Mouse (Mus musculus) neural tube, embryonic 10.5 days (tissue): ENCODE results near the gene Tmprss9.

ENCODE experiments used
- DNase-seq: peaks from one replicate; pipeline ENCODE4 v3.0.0-alpha.2; 2017; ENCODE audit warnings: low spot score; ENCODE audit errors: extremely low spot score

The Tmprss9 gene

DNA sequence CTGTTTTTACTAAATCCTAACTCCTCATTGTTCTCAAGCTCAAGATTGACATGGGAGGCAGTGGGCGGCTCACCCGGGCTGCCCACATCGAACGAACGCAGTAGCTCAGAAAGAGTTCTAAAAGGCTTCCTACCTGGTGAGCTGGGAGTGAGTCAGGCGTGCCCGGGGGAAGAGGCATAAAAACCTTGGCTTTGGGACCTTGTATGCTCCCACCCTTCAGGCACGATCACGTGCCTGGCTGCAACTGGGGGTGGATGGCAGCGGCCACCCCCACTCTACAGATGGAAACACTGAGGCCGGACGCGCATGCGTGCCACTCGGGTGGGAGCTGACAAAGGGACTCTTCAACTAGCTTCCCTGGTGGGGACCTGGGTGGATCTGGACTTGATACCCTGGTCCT is 29.3 kb upstream of the Tmprss9 start:
- no peak for DNase-seq

DNA sequence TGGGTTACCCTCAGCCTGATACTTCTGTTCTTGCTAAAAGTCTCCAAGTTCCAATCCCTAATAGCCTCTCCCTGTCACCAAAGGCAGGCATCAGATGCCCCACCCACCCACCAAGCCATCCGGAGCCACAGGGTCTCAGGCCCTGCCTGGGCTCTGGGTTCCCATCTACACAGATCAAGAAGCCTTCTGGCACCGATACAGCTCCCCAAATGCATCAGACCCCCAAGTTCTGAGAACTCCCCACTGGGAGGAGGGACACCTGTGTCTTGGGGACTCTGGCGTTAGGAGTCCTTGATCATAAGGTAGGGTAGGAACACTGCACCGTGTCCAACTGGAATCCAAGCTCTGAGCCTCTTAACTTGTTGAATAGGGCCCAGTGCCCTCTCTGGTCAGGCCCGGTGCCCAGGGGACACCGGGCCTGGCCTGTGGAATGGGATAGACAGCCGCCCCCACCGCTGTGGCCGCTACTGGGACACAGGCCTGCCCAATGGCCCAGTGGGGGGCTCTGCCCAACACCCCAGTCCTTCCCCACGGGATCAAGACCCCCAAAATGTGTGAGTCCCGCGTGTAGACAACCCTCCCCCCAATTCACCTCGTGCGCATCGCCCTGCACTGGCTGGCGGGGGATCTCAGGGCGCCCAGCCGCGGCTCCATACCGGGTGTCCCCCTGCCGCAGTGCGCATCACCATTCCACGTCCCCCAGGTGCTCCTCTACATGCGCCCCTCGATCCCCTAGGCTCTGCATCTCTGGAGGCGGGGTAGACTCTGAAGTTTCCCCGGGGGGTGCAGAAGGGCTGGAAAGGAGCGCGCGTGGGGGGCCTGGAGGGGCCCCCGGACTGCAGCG is 28.3 kb upstream of the Tmprss9 start:
- DNase-seq, result no peak

- no peak for DNase-seq
Observed at GRCm38 (mm10) chr10:80843931-80844547, 27.6 kb upstream of the Tmprss9 start, which contains the start of gene Lingo3. Lingo3 (minus strand) TSS chr10:80844039.

DNA sequence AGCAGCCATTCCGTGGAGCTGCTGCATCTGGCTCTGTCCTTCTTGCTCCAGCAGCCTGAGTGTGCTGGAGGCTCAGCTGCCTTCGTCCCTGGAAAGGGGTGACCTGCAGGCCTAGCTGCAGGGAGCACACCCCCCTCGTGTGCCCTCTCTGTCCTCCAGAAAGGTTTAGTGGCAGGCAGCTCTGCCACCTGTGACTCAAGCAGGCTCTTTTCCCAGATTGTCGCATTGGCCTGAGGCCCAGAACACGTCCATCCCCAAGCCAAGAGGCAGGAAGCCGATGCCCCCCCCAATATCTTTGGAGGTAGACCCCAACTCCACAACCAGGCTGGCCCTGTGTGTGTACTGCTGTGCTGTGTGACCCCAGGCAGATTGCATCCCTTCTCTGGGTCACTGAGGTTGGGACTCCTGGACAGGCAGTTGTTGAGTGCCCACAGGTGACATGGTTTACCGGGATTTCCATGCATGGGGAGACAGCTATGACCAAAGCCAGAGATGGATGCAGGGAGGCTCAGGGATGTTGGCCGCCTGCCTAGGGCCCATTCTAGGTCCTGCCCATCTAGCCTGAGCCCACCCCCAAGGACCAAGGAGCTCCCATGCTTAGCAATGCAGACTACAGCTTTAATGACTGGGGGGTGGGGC is 26.5 kb upstream of the Tmprss9 start:
- DNase-seq, result no peak

DNA sequence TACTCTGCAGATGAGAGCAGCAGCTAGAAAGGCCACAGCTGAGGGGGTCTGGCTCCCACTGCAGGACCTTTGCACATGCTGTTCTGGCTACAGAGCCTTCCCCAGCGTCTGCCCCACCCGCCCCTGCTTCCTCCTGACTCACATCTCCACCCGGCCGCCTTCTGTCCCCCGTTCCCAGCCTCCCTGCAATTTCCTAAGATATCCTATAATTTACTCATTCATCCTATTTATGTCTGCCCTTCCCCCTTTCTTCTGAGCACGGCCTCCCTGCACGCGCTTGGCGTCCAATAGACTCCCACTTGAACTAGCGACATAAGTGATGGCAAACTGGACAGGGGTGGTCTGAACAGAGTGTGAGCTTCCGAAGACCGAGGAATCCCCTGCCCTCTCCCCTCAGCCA is 25.9 kb upstream of the Tmprss9 start:
- DNase-seq, result no peak

GRCm38 (mm10) chr10:80848571-80848970 is 23.1 kb upstream of the Tmprss9 start:
- no peak for DNase-seq

DNA sequence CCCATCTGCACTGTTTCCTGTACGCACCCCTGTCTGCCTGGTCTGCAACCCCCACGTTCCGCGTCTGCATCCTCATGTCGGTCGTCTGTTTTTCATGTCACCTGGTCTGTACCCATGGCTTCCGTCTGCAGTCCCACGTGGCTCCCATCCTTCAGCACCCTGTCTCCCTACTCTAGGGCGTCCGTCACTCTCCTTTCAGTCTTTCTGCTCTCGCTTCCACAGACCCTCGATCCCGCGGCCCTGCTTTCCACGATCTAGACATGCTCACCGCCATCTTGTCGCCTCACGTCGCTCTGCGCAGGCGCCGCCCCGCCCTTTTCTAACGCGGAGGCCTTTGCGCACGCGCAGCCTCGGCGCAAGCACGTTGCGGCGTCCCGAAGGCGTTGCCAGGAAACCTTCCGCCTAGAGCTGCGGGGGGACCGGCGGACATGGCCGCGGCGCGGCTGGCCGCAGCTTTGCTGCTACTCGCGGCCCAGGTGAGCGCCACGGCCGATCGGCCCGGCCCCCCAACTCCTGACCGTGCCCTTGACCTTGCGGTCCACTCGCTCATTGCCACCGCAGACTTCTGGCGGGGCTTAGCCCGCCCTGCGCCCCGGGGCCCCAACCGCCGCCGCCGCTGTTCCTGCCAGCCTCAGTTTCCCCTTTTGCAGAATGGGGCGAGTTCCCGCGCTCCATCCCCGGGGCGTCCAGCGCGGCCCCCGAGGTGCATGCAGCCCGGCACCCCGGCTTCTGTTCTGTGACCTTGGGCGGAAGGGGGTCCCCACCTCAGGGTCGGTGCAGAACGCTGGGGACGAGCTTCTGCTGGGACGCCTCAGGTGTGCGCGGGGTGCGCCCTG is 16.5 kb upstream of the Tmprss9 start, which contains the start of the genes Lsm7 and Sppl2b:
Gene Lsm7, minus strand, starts transcription at position 297 of the 836 bp plus-strand sequence.
Gene Sppl2b, plus strand, starts transcription at position 363 of the 836 bp plus-strand sequence.
- peak; percentile 98 for DNase-seq

DNA sequence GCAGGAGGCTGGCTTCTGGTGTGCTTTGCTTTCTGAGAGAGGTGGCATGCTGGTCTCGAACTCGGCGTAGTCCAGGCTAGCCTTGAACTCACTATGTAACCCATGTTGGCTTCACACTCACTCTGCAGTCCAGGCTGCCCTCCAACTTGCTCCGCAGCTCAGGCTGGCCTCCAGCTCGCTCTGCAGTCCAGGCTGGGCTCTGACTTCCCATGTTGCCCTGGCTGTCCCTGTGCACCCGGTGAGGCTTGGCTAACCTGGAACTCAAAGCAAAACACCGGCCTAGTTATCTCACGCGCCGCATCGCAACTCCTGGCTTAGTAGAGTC is 15.9 kb upstream of the Tmprss9 start:
- no peak for DNase-seq

- no peak for DNase-seq
Observed at GRCm38 (mm10) chr10:80856267-80856666, 15.4 kb upstream of the Tmprss9 start.

- no peak for DNase-seq
Observed at GRCm38 (mm10) chr10:80856908-80857307, 14.7 kb upstream of the Tmprss9 start.

DNA sequence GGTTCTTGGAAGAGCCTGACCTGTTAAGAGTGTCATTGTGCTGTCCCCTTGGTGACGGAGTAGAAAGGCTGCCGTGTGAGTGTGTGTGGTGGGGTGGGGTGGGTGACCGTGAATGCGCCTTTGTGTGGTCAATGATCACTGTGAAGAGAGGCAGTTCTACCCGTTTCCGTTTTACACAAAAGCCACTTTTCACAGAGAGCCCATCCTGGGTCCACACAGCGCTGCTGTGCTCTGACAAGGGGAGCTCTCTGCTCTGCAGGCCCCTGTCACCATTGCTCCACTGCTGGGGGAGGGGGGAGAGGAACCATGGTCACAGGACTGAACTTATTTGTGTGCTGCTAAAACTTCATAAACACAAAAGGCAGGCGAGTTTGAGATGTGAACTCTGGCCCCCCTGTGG is 14.3 kb upstream of the Tmprss9 start:
- no peak for DNase-seq

GRCm38 (mm10) chr10:80857848-80858247 is 13.8 kb upstream of the Tmprss9 start:
- no peak for DNase-seq

- no peak for DNase-seq
Observed at GRCm38 (mm10) chr10:80858350-80858935, 13.2 kb upstream of the Tmprss9 start.

DNA sequence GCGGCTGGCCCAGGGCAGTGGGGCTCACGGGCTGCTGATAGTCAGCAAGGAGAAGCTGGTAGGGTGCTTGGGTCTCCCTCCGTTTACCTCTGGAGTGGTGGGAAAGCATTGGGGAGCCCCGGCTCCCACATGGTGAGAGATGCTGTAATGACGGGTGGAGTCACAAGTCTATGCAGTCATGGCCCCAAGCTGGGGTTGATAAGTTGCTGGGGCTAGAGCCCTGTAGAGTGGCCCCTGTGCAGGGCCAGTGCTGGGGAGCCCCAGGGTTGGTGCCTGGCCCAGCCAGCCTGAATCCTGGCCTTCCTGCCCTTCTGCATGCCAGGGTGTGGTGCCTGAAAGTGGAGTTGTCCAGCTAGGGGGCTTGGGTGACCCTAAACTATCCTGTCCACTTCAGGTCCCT is 9.3 kb upstream of the Tmprss9 start:
- no peak for DNase-seq

GRCm38 (mm10) chr10:80864446-80864845 is 7.2 kb upstream of the Tmprss9 start:
- DNase-seq, result no peak

- DNase-seq, result no peak
Observed at GRCm38 (mm10) chr10:80870993-80871392, 655 bp upstream of the Tmprss9 start.

DNA sequence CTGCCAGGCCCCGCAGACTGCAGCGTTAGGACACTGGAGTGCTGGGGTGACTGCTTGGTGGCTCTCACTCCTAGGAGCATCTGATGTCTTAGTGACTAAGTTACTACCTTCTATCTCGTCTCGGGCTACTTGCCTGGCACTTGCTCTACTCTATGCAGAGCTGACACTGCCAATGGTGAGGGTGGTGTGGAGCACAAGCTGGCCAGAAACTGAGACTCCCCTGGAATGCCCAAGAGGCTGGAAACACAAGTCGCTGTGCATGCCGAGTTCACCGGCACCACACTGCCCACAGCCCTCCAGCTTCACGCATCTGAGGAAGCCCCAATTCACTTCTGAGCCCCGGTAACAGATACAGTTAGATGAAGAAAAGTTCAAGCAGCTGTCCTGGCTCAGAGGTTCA is 2.4 kb downstream of the Tmprss9 start:
- no peak for DNase-seq

DNA sequence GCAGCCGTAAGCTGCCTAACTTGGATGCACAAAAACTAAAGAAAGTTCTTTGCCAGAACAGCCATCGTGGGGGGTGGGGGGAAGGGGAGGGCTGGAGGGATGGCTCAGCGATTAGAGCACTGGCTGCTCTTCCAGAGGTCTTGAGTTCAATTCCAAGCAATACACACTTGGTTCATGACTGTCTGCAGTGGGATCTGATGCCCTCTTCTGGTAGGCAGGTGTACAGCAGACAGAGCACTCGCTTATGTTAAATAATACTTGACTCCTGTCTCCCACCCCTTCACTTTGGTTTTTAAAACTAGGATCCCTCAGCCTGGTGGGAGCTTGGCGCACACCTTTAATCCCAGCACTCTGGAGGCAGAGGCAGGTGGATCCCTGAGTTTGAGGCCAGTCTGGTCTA is 4.4 kb downstream of the Tmprss9 start:
- peak; percentile 67 for DNase-seq

GRCm38 (mm10) chr10:80876594-80876993 is 4.9 kb downstream of the Tmprss9 start:
- no peak for DNase-seq

GRCm38 (mm10) chr10:80880131-80880641 is 8.5 kb downstream of the Tmprss9 start:
- peak; percentile 62 for DNase-seq

DNA sequence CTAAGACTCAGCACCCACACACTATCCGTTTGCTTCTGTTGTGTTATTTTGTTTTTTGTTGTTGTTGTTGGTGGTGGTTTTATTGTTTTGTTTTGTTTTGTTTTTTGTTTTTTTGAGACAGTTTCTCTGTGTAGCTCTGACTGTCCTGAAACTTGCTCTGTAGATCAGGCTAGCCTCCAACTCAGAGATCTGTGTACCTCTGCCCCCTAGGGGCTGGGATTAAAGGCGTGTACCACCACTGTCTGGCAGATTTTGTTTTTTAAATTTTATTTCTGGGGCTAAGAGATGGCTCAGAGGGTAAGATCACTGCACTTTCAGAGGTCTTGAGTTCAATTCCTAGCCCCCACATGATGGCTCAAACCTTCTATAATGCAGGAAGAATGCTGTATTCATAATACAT is 9.3 kb downstream of the Tmprss9 start:
- DNase-seq, result no peak
